Mouse (Mus musculus): ENCODE measurements at regions not wholly inside any gene's neighbourhood (a gene's known extent, or its start where the extent isn't known, plus 50 kb on each side); places are given as distances from the start of the nearest gene placed in this dataset.
"Not testable (repeated sequence)": the region's sequence is repeated elsewhere in the genome, so short reads cannot be mapped to it uniquely, and the experiment has no call there.

DNA sequence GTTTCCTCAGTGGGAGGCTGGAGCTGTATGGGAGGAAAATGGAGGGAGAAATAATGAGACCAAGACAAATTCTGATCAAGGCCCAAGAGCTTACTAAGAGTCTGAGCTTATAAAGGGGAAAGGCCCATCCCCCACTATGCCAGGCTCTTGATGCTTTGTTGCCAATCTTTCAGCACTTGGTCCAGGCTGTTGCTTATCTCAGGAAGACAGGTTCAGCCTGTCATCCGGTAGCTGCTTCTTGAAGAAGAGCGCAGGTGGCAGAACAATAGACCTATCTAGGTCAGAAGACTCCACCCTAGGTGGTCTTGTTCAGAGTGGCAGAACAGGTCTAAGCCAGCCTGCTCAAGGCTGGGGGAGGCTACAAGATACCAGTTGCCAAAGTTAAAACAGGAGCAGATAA is 466.2 kb upstream of the Tbl1xr1 start:
- no peak for DNase-seq (ENCODE audit: low spot score in 2 of 2)

DNA sequence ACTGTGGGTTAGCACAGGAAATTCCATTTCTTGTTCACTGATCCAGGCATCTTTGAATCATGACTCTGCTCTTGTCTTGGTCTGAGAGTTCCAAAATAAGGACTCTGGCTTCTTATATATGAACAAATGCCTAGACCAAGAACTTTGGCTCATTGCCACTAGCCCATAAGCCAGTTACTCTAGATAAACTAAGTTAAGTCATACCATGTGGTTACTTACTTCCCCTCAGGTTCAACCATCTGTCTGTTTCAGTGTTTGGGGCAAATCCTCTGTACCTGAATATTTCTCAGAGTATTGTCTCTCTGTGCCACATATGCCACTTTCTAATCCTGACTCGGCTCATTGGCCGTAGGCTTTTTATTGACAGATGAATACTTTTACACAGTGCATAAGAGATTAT is 454.7 kb upstream of the Tbl1xr1 start:
- DNase-seq (ENCODE audit: low spot score in 2 of 2) = no peak

DNA sequence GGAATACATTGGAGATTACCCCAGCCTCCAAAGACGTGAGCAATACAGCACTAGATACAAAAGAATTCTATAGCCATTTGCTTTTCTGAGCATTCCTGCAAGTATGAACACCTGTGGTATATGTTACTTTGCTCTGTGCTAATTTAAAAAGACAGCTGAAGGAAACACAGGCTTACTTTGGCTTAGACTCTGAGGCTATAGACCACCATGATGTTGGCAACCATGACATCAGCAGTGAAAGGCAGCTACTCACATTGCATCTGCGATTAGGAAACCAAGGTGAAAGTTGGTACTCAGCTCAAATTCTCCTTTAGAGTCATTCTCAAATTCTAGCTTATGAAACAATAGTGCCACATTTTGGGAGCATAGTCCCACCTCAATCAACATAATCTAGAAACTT is 451.4 kb upstream of the Tbl1xr1 start:
- no peak for DNase-seq (ENCODE audit: low spot score in 2 of 2)

DNA sequence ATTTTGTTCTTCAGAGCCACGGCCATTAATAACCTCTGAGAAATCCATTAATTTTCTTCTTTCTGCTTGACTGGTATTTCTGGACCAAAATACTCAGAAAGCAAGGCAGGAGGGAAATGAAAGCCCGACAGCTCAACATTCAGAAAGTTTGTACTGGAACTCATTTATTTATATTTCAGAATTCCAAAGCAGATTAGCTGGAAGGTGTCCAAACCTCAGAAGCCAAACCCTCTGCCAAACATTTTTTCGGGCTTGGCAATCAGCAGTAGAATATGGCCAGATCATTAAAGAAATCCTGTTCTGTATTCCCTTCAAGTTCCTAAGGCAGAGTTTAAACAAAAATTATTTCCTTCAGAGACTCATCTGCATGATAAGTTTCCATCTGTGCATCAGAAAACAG is 450.4 kb upstream of the Tbl1xr1 start:
- peak in 1 of 2 experiments; percentile 27 for DNase-seq (ENCODE audit: low spot score in 2 of 2)

DNA sequence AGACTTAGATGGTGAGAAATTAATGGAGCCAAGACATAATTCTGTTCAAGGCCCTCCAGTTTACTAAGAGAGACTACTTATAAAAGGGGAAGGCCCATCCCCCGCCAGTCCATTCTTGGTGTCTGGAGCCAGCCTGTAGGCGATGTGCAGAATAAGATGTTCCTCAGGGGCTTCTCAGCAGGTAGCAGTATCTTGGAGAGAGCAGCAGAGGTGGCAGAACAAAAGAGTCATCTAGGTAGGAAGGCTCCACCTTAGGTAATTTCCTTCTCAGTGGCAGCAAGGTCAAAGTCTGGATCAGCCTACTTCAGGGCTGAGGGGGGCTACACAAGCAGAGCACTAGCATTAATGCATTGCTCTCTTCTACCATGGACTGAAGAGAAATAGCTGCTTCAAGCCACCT is 449.4 kb upstream of the Tbl1xr1 start:
- DNase-seq (ENCODE audit: low spot score in 2 of 2) = not testable (repeated sequence)

GRCm38 (mm10) chr3:21633600-21634221 is 442.7 kb upstream of the Tbl1xr1 start:
- DNase-seq (ENCODE audit: low spot score in 2 of 2) = no peak

DNA sequence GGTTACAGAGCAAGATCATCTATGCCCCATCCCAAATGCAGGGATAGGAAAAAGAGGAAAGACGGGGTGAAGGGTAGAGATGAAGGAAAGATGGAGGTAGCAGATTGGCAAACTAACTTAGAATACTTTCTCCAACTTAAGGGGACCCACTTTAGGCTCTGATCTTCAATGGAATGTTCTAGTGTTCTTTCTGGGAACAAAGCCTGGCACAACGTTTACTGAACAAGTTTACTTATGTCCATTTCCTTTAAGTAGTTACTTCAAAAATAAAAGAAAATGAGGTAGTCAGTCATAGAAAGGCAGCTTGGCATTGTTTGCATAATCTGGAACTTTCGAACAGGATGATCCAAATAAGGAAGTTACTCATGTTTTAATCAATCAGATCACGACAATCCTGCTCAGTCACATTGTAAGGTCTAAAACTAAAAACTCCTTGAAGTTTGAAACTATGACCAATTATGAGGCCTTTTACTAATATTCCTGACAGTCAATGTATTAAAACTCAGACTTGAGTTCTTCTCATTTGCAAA is 441.7 kb upstream of the Tbl1xr1 start:
- no peak for DNase-seq (ENCODE audit: low spot score in 2 of 2)

- no peak for DNase-seq (ENCODE audit: low spot score in 2 of 2)
Observed at GRCm38 (mm10) chr3:21638886-21639285, 437.6 kb upstream of the Tbl1xr1 start.

DNA sequence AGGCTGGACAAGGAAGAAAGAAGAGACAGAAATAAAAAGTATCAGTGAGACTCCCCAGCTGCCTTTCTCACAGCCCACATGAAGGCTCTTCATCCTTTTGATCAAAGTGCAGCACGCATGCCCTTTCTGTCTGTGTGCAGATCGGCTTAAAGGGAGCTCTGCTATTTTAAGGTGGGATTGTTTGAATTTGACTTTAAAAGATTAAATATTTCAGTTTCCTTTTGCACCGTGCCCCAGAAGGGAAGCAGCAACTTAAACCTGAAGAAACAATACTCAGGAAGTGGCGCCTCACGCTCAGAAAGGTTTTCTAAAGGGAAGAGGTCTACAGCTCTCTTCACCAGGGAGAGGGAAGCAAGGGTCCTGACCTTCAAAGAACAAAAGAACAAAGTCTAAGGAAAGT is 436.9 kb upstream of the Tbl1xr1 start:
- DNase-seq (ENCODE audit: low spot score in 2 of 2) = no peak

DNA sequence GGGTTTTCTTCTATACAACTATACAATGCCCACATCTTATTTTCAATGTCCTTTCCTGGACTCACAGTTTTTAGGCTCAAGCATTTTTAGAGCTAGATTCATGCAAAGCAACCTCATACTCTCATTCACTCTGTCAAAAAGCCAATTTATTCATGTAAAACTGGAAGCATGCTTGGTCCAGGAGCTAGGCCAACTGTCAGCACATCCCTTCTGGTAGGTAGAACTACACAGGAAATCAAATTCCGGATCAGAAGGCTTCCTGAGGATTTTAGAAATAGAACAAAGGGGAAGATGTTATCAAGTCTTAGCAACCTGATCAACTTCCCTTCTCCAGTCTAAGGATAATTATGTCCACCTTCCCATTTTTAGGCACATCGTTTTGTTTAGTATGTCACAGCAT is 432.4 kb upstream of the Tbl1xr1 start:
- no peak for DNase-seq (ENCODE audit: low spot score in 2 of 2)

- DNase-seq (ENCODE audit: low spot score in 2 of 2) = no peak
Observed at GRCm38 (mm10) chr3:21645268-21645667, 431.2 kb upstream of the Tbl1xr1 start.

DNA sequence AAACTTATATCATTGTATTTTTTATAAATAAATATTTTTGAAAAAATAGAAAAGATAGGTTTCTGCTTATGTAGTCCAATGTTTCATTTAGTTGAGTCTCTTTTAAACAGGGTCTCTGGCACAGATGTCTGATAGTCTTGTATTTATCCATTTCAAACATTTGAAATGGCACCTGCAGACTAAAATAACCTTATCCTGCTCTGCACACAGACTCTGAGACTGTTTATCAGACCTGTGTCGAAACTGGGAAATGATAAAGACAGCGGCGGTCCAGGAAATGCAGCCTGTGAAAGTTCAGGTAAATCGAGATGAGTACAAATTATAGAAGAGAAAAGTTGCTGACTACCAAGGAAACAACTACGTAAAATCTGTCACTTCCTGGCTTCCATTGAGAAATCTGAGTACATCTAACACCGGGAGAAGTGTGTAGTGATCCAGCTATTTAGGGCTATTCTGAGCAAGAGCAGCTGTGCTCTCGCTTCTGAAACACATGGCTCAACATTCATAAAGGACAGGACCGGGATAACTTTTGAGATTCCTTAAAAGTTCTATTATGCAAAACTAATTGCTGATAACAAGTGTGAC is 426.5 kb upstream of the Tbl1xr1 start:
- DNase-seq (ENCODE audit: low spot score in 2 of 2) = no peak

- no peak for DNase-seq (ENCODE audit: low spot score in 2 of 2)
Observed at GRCm38 (mm10) chr3:21655301-21655700, 421.2 kb upstream of the Tbl1xr1 start.

DNA sequence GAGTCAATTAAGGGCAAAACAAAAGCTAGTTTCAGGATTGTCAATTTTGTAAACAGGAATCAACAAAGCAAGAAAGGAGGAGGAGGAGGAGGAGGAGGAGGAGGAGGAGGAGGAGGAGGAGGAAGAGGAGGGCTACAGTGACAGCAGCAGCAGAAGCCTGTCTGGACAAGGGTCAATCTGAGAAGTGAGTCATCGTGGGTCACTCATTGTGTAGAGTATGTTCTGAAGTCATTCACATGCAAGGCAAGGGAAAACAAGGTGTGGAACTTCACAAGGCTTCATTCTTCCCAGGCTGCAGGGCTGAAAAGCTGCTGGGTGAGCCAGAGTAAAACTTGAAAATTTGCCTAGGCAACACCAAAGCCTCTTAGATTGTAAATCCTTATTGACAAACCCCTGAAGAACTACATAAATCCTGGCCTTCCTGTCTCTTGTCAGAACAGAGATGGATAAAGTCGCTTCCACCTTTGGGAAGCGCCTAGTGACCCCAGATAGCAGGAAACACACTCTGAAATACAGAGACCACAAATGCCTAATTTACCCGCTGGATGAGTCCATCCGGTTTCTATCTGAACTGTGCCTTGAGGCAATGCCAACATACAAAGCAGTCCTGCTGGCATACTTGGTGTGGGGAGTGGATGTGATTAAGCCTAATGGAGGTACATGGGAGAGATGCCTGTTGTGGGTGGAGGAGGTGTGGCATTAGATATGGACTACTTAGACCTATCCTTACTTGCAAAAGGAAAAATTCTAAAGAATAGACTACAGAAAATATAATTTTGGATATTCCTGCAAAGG is 408.9 kb upstream of the Tbl1xr1 start:
- no peak for DNase-seq (ENCODE audit: low spot score in 2 of 2)

DNA sequence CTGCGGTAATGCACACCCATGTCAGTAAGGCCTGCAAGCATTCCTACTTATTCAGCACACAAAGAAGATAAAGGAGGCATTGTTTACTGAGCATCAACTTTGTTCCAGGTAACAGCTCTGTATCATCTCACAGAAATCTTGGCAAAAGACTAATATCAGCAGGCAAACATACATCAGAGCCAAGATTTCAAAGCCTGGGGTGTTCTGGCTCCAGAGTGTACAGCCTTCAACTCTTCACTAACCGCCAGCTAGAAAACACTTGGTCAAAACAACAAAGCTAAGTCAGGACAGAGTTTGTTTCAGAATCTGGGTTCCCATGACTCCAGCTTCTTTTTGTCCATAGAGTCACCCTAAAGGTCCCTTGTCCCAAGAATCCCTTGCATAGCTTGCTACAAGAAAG is 404.6 kb upstream of the Tbl1xr1 start:
- DNase-seq (ENCODE audit: low spot score in 2 of 2) = no peak

GRCm38 (mm10) chr3:21672492-21672891 is 404.0 kb upstream of the Tbl1xr1 start:
- no peak for DNase-seq (ENCODE audit: low spot score in 2 of 2)

DNA sequence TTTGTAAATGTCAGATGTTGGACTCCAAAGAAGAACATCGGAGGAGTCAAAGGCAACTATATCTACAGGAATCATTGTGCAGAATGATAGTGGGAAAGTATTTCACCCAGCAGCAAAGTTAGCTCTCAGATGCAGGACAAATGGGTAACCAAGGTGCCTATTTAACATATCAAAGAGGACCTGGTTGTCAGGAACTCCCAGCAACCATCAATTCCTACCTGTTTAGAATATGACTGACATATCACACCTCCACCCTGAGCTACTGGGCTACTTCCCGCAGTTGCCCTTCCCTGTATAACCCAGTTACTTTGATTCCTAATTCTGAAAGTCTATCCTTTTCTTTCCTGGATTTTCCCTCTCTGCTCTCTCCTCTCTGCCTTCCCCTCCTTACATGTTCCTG is 403.0 kb upstream of the Tbl1xr1 start:
- no peak for DNase-seq (ENCODE audit: low spot score in 2 of 2)

GRCm38 (mm10) chr3:21678265-21678664 is 398.2 kb upstream of the Tbl1xr1 start:
- no peak for DNase-seq (ENCODE audit: low spot score in 2 of 2)

GRCm38 (mm10) chr3:21678734-21679133 is 397.7 kb upstream of the Tbl1xr1 start:
- no peak for DNase-seq (ENCODE audit: low spot score in 2 of 2)

GRCm38 (mm10) chr3:21697980-21698672 is 378.3 kb upstream of the Tbl1xr1 start:
- DNase-seq (ENCODE audit: low spot score in 2 of 2) = peak in 1 of 2 experiments; percentile 17

DNA sequence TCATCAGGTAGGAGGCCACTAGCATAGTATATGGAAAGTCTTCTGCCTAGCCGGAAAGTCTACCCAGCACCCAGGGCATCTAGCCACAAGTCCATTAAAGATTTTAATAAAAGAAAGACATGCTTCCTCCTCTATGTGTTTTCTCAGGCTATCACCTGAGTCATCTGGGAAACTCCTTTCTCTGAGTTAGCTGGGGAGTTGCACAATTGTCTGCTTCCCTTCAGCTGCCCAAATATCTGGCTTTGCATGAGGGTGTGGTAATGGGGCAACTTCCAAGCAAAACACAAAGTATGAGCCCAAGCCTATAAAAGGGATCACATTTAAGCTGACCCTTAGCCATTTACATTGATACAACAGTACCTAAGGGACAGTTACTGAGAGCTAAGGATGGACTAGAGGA is 376.9 kb upstream of the Tbl1xr1 start:
- DNase-seq (ENCODE audit: low spot score in 2 of 2) = no peak

- DNase-seq (ENCODE audit: low spot score in 2 of 2) = no peak
Observed at GRCm38 (mm10) chr3:21700326-21700725, 376.1 kb upstream of the Tbl1xr1 start.
